Mouse (Mus musculus): ENCODE data around the gene Dync1h1. TPM values are rescaled to one million over a fixed set of nuclear protein-coding genes. Genes with fewer than 3 reads are reported as not detected.

Dync1h1 gene
- total RNA-seq, 2 experiments from 2014 or later = 337 to 350 TPM

DNA sequence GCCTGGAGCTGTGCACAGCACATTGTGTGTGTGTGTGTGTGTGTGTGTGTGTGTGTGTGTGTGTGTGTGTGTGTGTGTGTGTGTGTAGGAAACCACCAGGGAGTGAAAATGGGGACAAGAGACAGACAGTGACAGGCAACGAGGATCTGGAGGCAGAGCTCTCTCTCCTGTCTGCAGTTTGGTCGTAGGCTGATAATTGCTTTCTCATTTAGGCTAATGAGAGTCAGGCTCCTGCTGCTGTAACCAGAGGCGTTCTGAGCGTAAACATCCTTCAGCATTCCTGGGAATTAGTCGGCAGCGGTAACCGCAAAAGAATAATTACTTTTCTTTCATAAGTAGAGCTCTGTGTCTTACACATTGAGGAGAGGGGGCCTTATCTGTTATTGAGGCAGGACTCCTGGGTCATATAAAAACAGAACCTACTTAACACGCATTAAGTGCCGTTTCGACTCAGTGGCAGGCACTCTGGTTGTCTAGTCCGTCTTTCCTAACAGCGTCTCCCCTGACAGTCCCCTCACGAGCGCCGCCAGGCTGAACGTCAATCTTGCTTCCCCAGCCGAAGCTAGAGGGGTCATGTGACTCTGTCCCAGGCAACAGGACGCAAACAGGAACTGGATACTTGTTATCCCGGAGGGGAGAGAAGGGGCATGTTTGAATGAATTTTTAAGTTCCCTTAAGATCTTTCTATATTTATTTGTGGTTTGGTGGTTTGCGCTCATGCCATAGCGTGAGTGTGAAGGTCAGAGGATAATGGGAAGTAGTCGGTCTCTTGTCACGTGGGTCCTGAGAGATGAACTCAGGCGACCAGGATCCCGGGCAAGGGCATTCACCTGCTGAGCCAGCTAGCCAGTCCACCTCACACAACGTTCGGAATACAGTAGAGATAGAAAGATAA lies 105.3 kb downstream of the Dync1h1 start:
- peak in 1 of 2 experiments; percentile 62 for DNase-seq (ENCODE audit: extremely low spot score in 1 of 2, low spot score in 2 of 2)
- intact Hi-C loops (cut with DNase I) = no loop called here

DNA sequence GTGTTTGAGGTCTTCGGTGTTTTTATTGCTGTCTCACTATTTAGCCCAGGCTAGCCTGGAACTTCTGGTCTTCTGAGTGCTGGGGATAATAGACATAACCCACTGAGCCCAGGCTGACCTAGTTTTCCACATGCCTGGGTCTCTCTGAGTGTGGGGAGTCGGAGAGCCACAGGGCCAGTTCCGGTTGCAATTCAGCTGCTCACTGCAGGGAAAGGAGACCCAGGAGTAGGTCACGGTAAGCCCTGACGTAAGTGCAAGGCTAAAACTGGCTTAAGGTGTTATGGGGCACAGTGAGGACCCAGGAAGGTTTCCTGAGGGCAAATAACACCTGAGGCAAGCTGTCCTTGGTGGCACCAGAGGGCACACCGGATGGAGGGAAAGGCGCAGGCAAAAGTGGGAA lies 106.2 kb downstream of the Dync1h1 start:
- intact Hi-C loops (cut with DNase I) = no loop called here
- no peak for DNase-seq (ENCODE audit: extremely low spot score in 1 of 2, low spot score in 2 of 2)

DNA sequence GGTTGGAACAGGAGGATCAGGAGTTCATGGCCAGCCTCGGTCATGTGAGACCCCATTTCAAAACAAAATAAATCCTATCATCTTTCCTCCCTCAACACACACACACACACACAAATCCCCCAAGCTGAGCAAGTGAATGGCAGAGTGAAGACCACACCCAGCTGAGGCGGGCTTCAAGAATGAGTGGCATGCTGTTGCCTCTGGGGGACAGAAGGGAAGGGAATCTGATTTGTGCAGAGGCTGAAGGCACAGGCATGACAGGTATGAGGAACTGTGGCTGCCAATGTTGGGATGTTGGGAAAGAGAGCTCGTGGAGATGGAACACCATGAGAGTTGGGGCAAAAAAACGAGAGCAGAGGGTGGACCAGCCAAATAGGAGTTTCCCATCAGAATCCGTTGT lies 110.0 kb downstream of the Dync1h1 start:
- no peak for DNase-seq (ENCODE audit: extremely low spot score in 1 of 2, low spot score in 2 of 2)
- intact Hi-C loops (cut with DNase I) = no loop called here

DNA sequence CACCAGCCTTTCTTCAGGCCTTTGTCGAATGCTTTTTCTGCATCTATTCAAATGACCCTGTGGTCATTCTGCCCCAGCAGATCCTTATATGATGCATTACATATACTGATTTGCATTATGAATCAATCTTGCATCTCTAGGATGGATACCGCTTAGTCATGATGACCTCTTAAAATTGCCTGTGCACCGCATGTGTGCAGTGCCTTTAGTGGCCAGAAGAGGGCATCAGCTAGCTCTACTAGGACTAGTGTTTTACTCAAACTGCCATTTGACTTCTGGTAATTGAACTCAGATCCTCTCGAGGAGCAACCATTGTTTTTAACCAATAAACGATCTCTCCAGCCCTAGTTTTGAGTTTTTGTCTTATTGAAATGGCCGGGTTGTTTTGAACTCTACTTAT lies 112.5 kb downstream of the Dync1h1 start:
- DNase-seq (ENCODE audit: extremely low spot score in 1 of 2, low spot score in 2 of 2) = no peak
- intact Hi-C loops (cut with DNase I) = no loop called here

DNA sequence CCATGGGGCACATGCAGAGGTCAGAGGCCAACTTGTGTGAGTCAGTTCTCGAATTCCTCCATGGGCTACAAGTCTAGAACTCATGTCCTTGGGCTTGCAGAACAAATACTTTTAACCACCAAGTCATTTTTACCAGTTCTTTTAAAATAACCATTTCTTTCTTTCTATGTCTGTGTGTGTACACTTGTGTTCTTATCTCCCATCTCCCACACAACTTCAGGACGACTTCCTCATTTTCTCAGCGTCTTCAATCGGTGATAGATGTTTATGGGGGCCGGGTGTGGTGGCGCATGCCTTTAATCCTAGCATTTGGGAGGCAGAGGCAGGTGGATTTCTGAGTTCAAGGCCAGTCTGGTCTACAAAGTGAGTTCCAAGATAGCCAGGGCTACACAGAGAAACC lies 113.0 kb downstream of the Dync1h1 start:
- intact Hi-C loops (cut with DNase I) = no loop called here

DNA sequence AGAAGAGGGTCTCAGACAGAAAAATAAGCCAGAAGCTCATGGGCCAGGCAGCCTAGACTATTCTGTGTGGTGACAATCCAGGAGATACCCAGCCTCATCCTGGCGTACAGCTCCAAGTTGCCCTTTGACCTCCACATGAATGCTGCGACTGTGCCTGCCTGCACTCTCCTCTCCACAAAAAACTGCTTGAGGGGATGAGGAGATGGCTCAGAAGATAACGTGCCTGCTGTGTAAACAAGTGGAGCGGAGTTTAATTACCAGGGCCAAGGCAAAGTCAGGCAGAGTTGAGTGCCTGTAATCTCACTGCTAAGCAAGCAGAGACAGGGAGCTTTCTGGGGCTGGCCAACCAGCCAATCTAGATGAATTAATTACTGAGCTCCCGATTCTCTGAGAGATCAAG lies 114.8 kb downstream of the Dync1h1 start:
- intact Hi-C loops (cut with DNase I) = no loop called here
- no peak for DNase-seq (ENCODE audit: extremely low spot score in 1 of 2, low spot score in 2 of 2)

More for the DNA sequence above, 113.0 kb downstream of the Dync1h1 start:
- DNase-seq (ENCODE audit: extremely low spot score in 1 of 2, low spot score in 2 of 2) = no peak

Small RNAs within 50 kb of the gene (microRNA-seq; reads per million reads assigned to microRNA genes)
- not detected for gene Gm27299

Other genes starting within 250 kb of the Dync1h1 start
- 100 to 1,000 TPM; 237 to 246 TPM for gene Ppp2r5c, start 154.3 kb upstream of the Dync1h1 start, total RNA-seq (2021)
- not detected for gene 1700001K19Rik, start 81.2 kb downstream of the Dync1h1 start, total RNA-seq (2021)
- 1,000 to 10,000 TPM; 1,010 to 1,036 TPM for gene Hsp90aa1, start 101.3 kb downstream of the Dync1h1 start, total RNA-seq (2021)
- gene Wdr20, start 136.5 kb downstream of the Dync1h1 start, total RNA-seq (2021) = 10 to 100 TPM; 34.6 to 35.9 TPM
- 10 to 100 TPM; 11.9 to 13.5 TPM for gene Mok, start 239.5 kb downstream of the Dync1h1 start, total RNA-seq (2021)
- 1 to 10 TPM; 8.6 to 8.9 TPM for gene Zfp839, start 248.8 kb downstream of the Dync1h1 start, total RNA-seq (2021)